Mouse (Mus musculus) MEL (cell line): ENCODE data around the gene Alox5ap. TPM values are rescaled to one million over a fixed set of nuclear protein-coding genes. Genes with fewer than 3 reads are reported as not detected.

Experiments
- DNase-seq: peaks from one replicate; pipeline ENCODE4 v3.0.0; 2011; ENCODE audit warnings: low read depth, low spot score
- H3K27ac ChIP-seq: 2 replicates; pipeline ENCODE4 v1.5.1; 2012; ENCODE audit warnings: low read depth, mild to moderate bottlenecking, control low read depth, low read length, moderate library complexity; ENCODE audit not compliant: control insufficient read depth
- H3K27me3 ChIP-seq, 2 experiments: fragments of 150-350 bp in 1 of 2; sonication (generic) in 1 of 2; 2 replicates each; pipeline ENCODE4 v1.6.1; 2012; ENCODE audit warnings: low read length in 2 of 2, mild to moderate bottlenecking in 2 of 2, improper control_type of control experiment in 1 of 2, moderate library complexity in 1 of 2; ENCODE audit not compliant: insufficient read depth in 2 of 2, control insufficient read depth in 1 of 2
- H3K36me3 ChIP-seq, 2 experiments: 2 replicates each; pipeline ENCODE4 v1.6.1; 2012 to 2014; ENCODE audit warnings: low read length in 2 of 2, improper control_type of control experiment in 1 of 2, inconsistent platforms in 1 of 2, mild to moderate bottlenecking in 1 of 2; ENCODE audit not compliant: insufficient read depth in 2 of 2, control insufficient read depth in 1 of 2
- H3K4me1 ChIP-seq, 2 experiments: fragments of 150-350 bp in 1 of 2; sonication (generic) in 1 of 2; 2 replicates each; pipeline ENCODE4 v1.6.1; 2012; ENCODE audit warnings: low read length in 2 of 2, improper control_type of control experiment in 1 of 2, mild to moderate bottlenecking in 1 of 2; ENCODE audit not compliant: insufficient read depth in 2 of 2, control insufficient read depth in 1 of 2
- H3K4me3 ChIP-seq, 2 experiments: fragments of 150-350 bp in 1 of 2; sonication (generic) in 1 of 2; 2 replicates each; pipeline ENCODE4 v1.5.1; 2012; ENCODE audit warnings: low read depth in 2 of 2, low read length in 2 of 2, mild to moderate bottlenecking in 2 of 2, moderate library complexity in 2 of 2, control low read depth in 1 of 2, improper control_type of control experiment in 1 of 2; ENCODE audit not compliant: control insufficient read depth in 1 of 2, insufficient read depth in 1 of 2
- H3K79me2 ChIP-seq: 2 replicates; pipeline ENCODE4 v1.6.1; 2012; ENCODE audit warnings: mild to moderate bottlenecking, low read length, moderate library complexity; ENCODE audit not compliant: control insufficient read depth, poor library complexity, insufficient read depth
- H3K9ac ChIP-seq: 2 replicates; pipeline ENCODE4 v1.6.1; 2012; ENCODE audit warnings: low read depth, mild to moderate bottlenecking, control low read depth, low read length, moderate library complexity; ENCODE audit not compliant: control insufficient read depth, poor library complexity, severe bottlenecking
- H3K9me3 ChIP-seq: fragments of 150-350 bp; sonication (generic); replicated peaks from 2 replicates; pipeline ENCODE4 v1.6.1; 2012; ENCODE audit warnings: mild to moderate bottlenecking, low read length, improper control_type of control experiment, moderate library complexity; ENCODE audit not compliant: insufficient read depth
- BHLHE40 ChIP-seq: IDR thresholded peaks from 2 replicates; pipeline ENCODE4 v1.6.1; 2012; ENCODE audit warnings: low read depth, mild to moderate bottlenecking, inconsistent platforms, low read length, improper control_type of control experiment, borderline replicate concordance
- CTCF ChIP-seq, 3 experiments: IDR thresholded peaks in 2 of 3; conservative IDR thresholded peaks in 1 of 3; 2 replicates each; pipeline ENCODE4 v1.5.1; 2011 to 2012; ENCODE audit warnings: low read length in 3 of 3, low read depth in 2 of 3, mild to moderate bottlenecking in 2 of 3, improper control_type of control experiment in 1 of 3, inconsistent platforms in 1 of 3, mixed read lengths in 1 of 3, moderate library complexity in 1 of 3; ENCODE audit not compliant: control insufficient read depth in 1 of 3, insufficient read depth in 1 of 3, poor library complexity in 1 of 3, severe bottlenecking in 1 of 3
- E2F4 ChIP-seq: IDR thresholded peaks from 2 replicates; pipeline ENCODE4 v1.6.1; 2011; ENCODE audit warnings: low read depth, low read length, improper control_type of control experiment, borderline replicate concordance
- ELF1 ChIP-seq: IDR thresholded peaks from 2 replicates; pipeline ENCODE4 v1.6.1; 2014; ENCODE audit warnings: low read depth, mild to moderate bottlenecking, inconsistent platforms, low read length, improper control_type of control experiment, moderate library complexity
- ETS1 ChIP-seq: IDR thresholded peaks from 2 replicates; pipeline ENCODE4 v1.6.1; 2012; ENCODE audit warnings: low read depth, mild to moderate bottlenecking, inconsistent platforms, low read length, improper control_type of control experiment, moderate library complexity
- GATA1 ChIP-seq: IDR thresholded peaks from 2 replicates; pipeline ENCODE4 v1.6.1; 2011; ENCODE audit warnings: low read depth, low read length, improper control_type of control experiment
- KAT2A ChIP-seq: conservative IDR thresholded peaks from 2 replicates; pipeline ENCODE4 v1.6.1; 2012; ENCODE audit warnings: low read depth, low read length, improper control_type of control experiment, inconsistent platforms
- MAFK ChIP-seq: IDR thresholded peaks from 2 replicates; pipeline ENCODE4 v1.6.1; 2011; ENCODE audit warnings: low read depth, mild to moderate bottlenecking, low read length, improper control_type of control experiment, borderline replicate concordance
- MAX ChIP-seq: IDR thresholded peaks from 2 replicates; pipeline ENCODE4 v1.6.1; 2011; ENCODE audit warnings: low read length, improper control_type of control experiment
- MAZ ChIP-seq: IDR thresholded peaks from 2 replicates; pipeline ENCODE4 v1.6.1; 2012; ENCODE audit warnings: low read depth, mild to moderate bottlenecking, inconsistent platforms, low read length, improper control_type of control experiment
- MEF2A ChIP-seq: IDR thresholded peaks from 2 replicates; pipeline ENCODE4 v1.6.1; 2014; ENCODE audit warnings: low read depth, mild to moderate bottlenecking, inconsistent platforms, low read length, improper control_type of control experiment; ENCODE audit not compliant: poor library complexity, insufficient replicate concordance, severe bottlenecking; ENCODE audit errors: extremely low read depth
- MXI1 ChIP-seq: IDR thresholded peaks from 2 replicates; pipeline ENCODE4 v1.6.1; 2011; ENCODE audit warnings: mild to moderate bottlenecking, low read depth, low read length, improper control_type of control experiment
- MYC ChIP-seq: IDR thresholded peaks from 2 replicates; pipeline ENCODE4 v1.6.1; 2011; ENCODE audit warnings: low read depth, mild to moderate bottlenecking, low read length, improper control_type of control experiment, moderate library complexity
- NELFE ChIP-seq: IDR thresholded peaks from 2 replicates; pipeline ENCODE4 v1.6.1; 2011; ENCODE audit warnings: low read depth, low read length, improper control_type of control experiment
- NRF1 ChIP-seq: IDR thresholded peaks from 2 replicates; pipeline ENCODE4 v1.6.1; 2014; ENCODE audit warnings: low read depth, mild to moderate bottlenecking, inconsistent platforms, low read length, improper control_type of control experiment, moderate library complexity; ENCODE audit not compliant: poor library complexity, insufficient read depth, severe bottlenecking
- POLR2AphosphoS2 ChIP-seq: IDR thresholded peaks from 2 replicates; pipeline ENCODE4 v1.6.1; 2011; ENCODE audit warnings: low read length, improper control_type of control experiment
- TAL1 ChIP-seq: IDR thresholded peaks from 2 replicates; pipeline ENCODE4 v1.6.1; 2012; ENCODE audit warnings: mild to moderate bottlenecking, inconsistent platforms, low read length, moderate library complexity, mixed read lengths
- UBTF ChIP-seq: IDR thresholded peaks from 2 replicates; pipeline ENCODE4 v1.6.1; 2012; ENCODE audit warnings: low read depth, mild to moderate bottlenecking, inconsistent platforms, low read length, improper control_type of control experiment, moderate library complexity, borderline replicate concordance; ENCODE audit not compliant: insufficient read depth
- ZC3H11A ChIP-seq: IDR thresholded peaks from 2 replicates; pipeline ENCODE4 v1.6.1; 2012; ENCODE audit warnings: low read depth, mild to moderate bottlenecking, inconsistent platforms, low read length, improper control_type of control experiment
- ZMIZ1 ChIP-seq: IDR thresholded peaks from 2 replicates; pipeline ENCODE4 v1.6.1; 2012; ENCODE audit warnings: low read depth, mild to moderate bottlenecking, inconsistent platforms, low read length, improper control_type of control experiment, moderate library complexity
- ZNF384 ChIP-seq: IDR thresholded peaks from 2 replicates; pipeline ENCODE4 v1.6.1; 2012; ENCODE audit warnings: low read depth, mild to moderate bottlenecking, inconsistent platforms, low read length, improper control_type of control experiment
- polyA plus RNA-seq, 2 experiments: library from polyadenylated mRNA; stranded (reverse) in 1 of 2; unstranded in 1 of 2; fragments of >175 nt in 1 of 2; fragments of >200 nt in 1 of 2; gene quantifications; 2 replicates each; pipeline versions ENCODE4 v1.2.1 to v1.2.4; 2012; ENCODE audit warnings: low replicate concordance in 2 of 2, low read depth in 1 of 2; ENCODE audit not compliant: insufficient read length in 2 of 2, insufficient read depth in 1 of 2, missing spikeins in 1 of 2
- total RNA-seq: library from RNA; depleted of rRNA; stranded (reverse); fragments of 300-350 nt; gene quantifications from 2 replicates; pipeline ENCODE4 v1.2.3, GENCODE M21; 2012

Gene Alox5ap
- total and polyA plus RNA-seq, 3 experiments: 56.4 to 157 TPM; not detected in 1

DNA sequence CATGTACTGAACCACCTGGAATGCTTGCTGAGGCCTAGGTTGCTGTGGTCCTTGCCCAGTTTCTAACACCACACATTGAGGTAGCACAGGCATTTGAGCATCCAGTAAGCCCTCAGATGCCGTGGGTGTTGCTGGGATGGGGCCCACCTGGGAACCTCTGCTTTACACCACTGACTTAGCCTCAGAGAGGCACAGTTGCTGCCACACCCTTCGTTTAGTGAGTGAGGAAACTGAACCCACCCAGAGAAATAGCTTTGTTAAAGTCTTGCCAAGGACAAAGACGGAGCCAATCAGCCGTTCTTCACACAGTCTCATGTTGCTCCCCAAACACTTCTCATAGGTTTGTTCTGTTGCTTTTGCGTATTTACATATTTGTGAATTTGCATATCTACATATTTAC is 13.0 kb downstream of the Alox5ap start:
- H3K4me3 ChIP-seq: no peak overlapping the region
- no peak for TF ChIP-seq BHLHE40
- no peak for TF ChIP-seq ZNF384
- TF ChIP-seq NRF1: no peak
- no peak for TF ChIP-seq MAFK
- TF ChIP-seq ETS1: no peak
- no peak for TF ChIP-seq GATA1
- no peak for TF ChIP-seq MXI1
- TF ChIP-seq MEF2A: no peak
- no peak for TF ChIP-seq KAT2A
- TF ChIP-seq NELFE: no peak
- TF ChIP-seq ZC3H11A: no peak
- TF ChIP-seq, all 39 proteins: peak for 0
- DNase-seq: no peak
- no peak overlapping the region for H3K27ac ChIP-seq
- no peaks in the 10 kb centered on the region for H3K79me2 ChIP-seq
- H3K9ac ChIP-seq: no peak overlapping the region
- H3K27me3 ChIP-seq: no peaks in the 10 kb centered on the region
- H3K4me1 ChIP-seq: peaks cover 0 to 6% of the 10 kb centered on the region in 2 experiments; a peak in 2 of 4 replicates
- peaks cover 0 to 7% of the 10 kb centered on the region in 2 experiments; a peak in 1 of 4 replicates for H3K36me3 ChIP-seq
- H3K9me3 ChIP-seq: no peaks in the 10 kb centered on the region

DNA sequence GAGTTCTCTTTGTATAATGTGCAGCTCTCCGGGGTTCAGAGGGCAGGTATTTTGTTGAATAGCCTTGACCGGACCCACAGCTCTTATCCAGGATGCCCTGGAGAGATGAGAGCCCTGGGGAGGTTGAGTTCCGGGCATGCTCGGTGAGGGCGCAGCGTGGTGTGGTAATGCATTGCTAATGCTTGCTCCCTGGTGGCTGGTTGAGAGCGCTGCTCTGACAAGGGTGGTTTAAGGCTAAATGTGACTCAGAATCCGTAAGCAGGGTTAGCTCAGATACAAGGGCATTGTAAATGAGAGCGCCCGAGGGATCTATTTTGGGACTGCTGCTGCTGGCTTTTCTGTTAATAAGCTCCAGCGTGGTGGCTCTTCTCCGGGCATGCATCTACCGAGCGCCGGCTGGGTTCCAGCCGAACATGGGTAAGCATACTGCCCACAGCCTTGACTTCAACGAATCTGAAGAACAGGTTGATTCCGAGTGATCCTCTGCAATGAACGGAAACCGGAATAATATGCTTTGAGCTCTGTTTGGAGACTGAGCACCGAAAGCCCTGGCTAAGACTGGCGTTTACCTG is 14.8 kb downstream of the Alox5ap start:
- H3K9ac ChIP-seq: no peak overlapping the region
- DNase-seq: no peak
- TF ChIP-seq ZMIZ1 (no peak), CTCF (IDR thresholded peaks at IDR 0.05 in 2 of 3, conservative IDR thresholded peaks at IDR 0.05 in 1 of 3; ENCODE audit: control insufficient read depth in 1 of 3, insufficient read depth in 1 of 3, low read depth in 2 of 3, low read length in 3 of 3, poor library complexity in 1 of 3, severe bottlenecking in 1 of 3) (no peak), MAZ (no peak), UBTF (no peak), ELF1 (no peak), POLR2AphosphoS2 (no peak), E2F4 (no peak), GATA1 (no peak), MAX (no peak), NRF1 (no peak), TAL1 (no peak), MYC (no peak), NELFE (no peak), BHLHE40 (no peak)
- no peaks in the 10 kb centered on the region for H3K4me1 ChIP-seq
- no peaks in the 10 kb centered on the region for H3K36me3 ChIP-seq
- H3K4me3 ChIP-seq: no peak overlapping the region
- no peaks in the 10 kb centered on the region for H3K79me2 ChIP-seq
- H3K27ac ChIP-seq: no peak overlapping the region
- no peaks in the 10 kb centered on the region for H3K9me3 ChIP-seq
- H3K27me3 ChIP-seq: no peaks in the 10 kb centered on the region
